Mouse (Mus musculus) neural tube, postnatal 0 days (tissue): Measurements from ENCODE around the gene Med6. TPM values are rescaled to one million over a fixed set of nuclear protein-coding genes. Genes with fewer than 3 reads are reported as not detected.

Experiments used
- polyA plus RNA-seq: library from polyadenylated mRNA; unstranded; fragments of >200 nt; fragmentation: Nextera tagmentation; extraction: Ambion mirVana; gene quantifications from 2 replicates; pipeline ENCODE4 v1.2.1, GENCODE M21; 2015

The Med6 gene
- 34.2 and 34.9 TPM in 2 replicates for polyA plus RNA-seq

GRCm38 (mm10) chr12:81594902-81595671, at the start of gene Med6:
Med6 (minus strand) TSS chr12:81595008.

GRCm38 (mm10) chr12:81630915-81631660, 36.3 kb upstream of the Med6 start, which contains the start of gene Ttc9:
Ttc9 (plus strand) TSS chr12:81631249.

GRCm38 (mm10) chr12:81568374-81568773, 26.4 kb downstream of the Med6 start, which contains the start of gene Adam21:
Adam21 (minus strand) TSS chr12:81568474.

GRCm38 (mm10) chr12:81532316-81533028, 62.3 kb downstream of the Med6 start, which contains the start of the genes Gm20498 and Synj2bp:
Gm20498 (minus strand) TSS chr12:81532905.
Synj2bp (minus strand) TSS chr12:81532911.

Other genes starting within 250 kb of the Med6 start
- 0.14 and 0.15 TPM in 2 replicates for gene Gm4787, start 215.5 kb downstream of the Med6 start, polyA plus RNA-seq
- gene Adam4, start 173.1 kb downstream of the Med6 start, polyA plus RNA-seq, result 0.08 and 0.11 TPM in 2 replicates
- gene Cox16, start 109.9 kb downstream of the Med6 start, polyA plus RNA-seq, result 120 and 146 TPM in 2 replicates
- gene Gm20498, start 62.1 kb downstream of the Med6 start, polyA plus RNA-seq, result 45.6 and 48.1 TPM in 2 replicates
- gene Synj2bp, start 62.1 kb downstream of the Med6 start, polyA plus RNA-seq, result 25.3 and 26.1 TPM in 2 replicates
- 0.40 and 0.57 TPM in 2 replicates for gene Adam21, start 26.5 kb downstream of the Med6 start, polyA plus RNA-seq
- 24.2 and 25.3 TPM in 2 replicates for gene Ttc9, start 36.2 kb upstream of the Med6 start, polyA plus RNA-seq
- gene Map3k9, start 186.2 kb upstream of the Med6 start, polyA plus RNA-seq, result 11.3 and 11.5 TPM in 2 replicates